Mouse (Mus musculus): ENCODE measurements around the gene Ttc27. TPM values are rescaled to one million over a fixed set of nuclear protein-coding genes. Genes with fewer than 3 reads are reported as not detected.

The Ttc27 gene
- total and polyA plus RNA-seq, 3 experiments = 55.2 to 59.9 TPM; not detected in 1

DNA sequence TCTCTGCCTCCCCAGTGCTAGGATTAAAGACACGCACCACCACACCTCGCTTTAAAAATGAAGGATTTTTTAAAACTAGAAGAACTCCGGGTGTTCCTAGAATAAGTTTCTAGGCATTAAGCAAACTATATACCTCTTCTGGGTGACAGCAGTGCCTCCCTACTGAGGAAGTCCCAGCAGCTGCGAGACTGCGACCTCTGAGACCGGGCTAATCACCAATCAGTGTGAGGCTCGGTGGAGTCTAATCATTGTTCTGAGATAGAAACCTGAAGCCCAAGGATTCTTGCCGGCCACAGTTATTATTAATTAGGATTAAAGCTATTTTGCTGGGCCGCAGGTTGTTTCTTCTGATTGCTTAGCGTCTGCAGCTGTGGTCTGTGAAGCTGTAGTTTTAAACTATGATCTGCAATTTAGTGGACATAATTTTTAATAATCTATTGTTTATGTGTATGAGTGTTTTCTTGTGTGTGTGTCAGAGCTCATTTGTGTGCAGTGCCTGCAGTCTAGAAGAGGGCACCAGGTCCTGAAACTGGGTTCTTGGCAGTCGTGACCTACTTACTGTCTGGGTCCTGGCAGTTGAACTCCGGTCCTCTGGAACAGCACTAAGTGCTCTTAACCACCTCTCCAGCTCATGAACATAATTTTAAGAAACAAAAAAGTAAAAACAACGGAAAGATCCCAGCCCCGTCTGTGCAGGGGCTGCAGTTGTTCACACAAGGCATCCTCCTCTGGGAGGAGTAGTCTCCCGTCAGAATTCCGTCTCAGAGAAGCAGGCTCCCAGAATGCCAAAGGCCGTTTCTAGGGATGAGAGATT, 142.9 kb downstream of the Ttc27 start:
- Histone ChIP-seq H3K9ac (ENCODE audit: control insufficient read depth, low read depth, low read length, poor library complexity, severe bottlenecking) (no peak overlapping the region), H3K4me1 (ENCODE audit: control insufficient read depth in 1 of 2, insufficient read depth in 2 of 2, low read length in 2 of 2) (peaks cover 19 to 20% of the 10 kb centered on the region in 2 experiments), H3K36me3 (ENCODE audit: control insufficient read depth in 1 of 2, insufficient read depth in 2 of 2, low read length in 2 of 2) (peaks cover 4 to 21% of the 10 kb centered on the region in 2 experiments), H3K79me2 (ENCODE audit: control insufficient read depth, insufficient read depth, low read length, poor library complexity) (no peaks in the 10 kb centered on the region), H3K4me3 (ENCODE audit: control insufficient read depth in 1 of 2, insufficient read depth in 1 of 2, low read depth in 2 of 2, low read length in 2 of 2) (no peak overlapping the region), H3K27me3 (ENCODE audit: control insufficient read depth in 1 of 2, insufficient read depth in 2 of 2, low read length in 2 of 2) (no peaks in the 10 kb centered on the region), H3K9me3 (replicated peaks; ENCODE audit: insufficient read depth, low read length) (no peaks in the 10 kb centered on the region), H3K27ac (ENCODE audit: control insufficient read depth, low read depth, low read length) (no peak overlapping the region)
- DNase-seq (ENCODE audit: low read depth, low spot score) = no peak
- TF ChIP-seq NRF1 (IDR thresholded peaks at IDR 0.05; ENCODE audit: insufficient read depth, low read depth, low read length, poor library complexity, severe bottlenecking) (no peak), TBP (IDR thresholded peaks at IDR 0.05; ENCODE audit: low read depth, low read length) (no peak), MYB (IDR thresholded peaks at IDR 0.05; ENCODE audit: low read depth, low read length) (no peak), POLR2A (IDR thresholded peaks at IDR 0.05; ENCODE audit: control insufficient read depth in 1 of 2, insufficient read depth in 1 of 2, low read depth in 1 of 2, low read length in 2 of 2, poor library complexity in 1 of 2) (no peak), USF1 (IDR thresholded peaks at IDR 0.05; ENCODE audit: low read depth, low read length) (no peak)

GRCm38 (mm10) chr17:74863845-74864244, 146.3 kb downstream of the Ttc27 start:
- Histone ChIP-seq H3K79me2 (ENCODE audit: control insufficient read depth, insufficient read depth, low read length, poor library complexity) (no peaks in the 10 kb centered on the region; the same call in 1 of the 2 replicates), H3K36me3 (ENCODE audit: control insufficient read depth in 1 of 2, insufficient read depth in 2 of 2, low read length in 2 of 2) (peaks cover 0 to 47% of the 10 kb centered on the region in 2 experiments; a peak in 3 of 4 replicates), H3K4me3 (ENCODE audit: control insufficient read depth in 1 of 2, insufficient read depth in 1 of 2, low read depth in 2 of 2, low read length in 2 of 2) (0 out of 4 replicates have a peak overlapping the region, but pooled peaks of 1 of the 2 experiments have one; percentile 2), H3K4me1 (ENCODE audit: control insufficient read depth in 1 of 2, insufficient read depth in 2 of 2, low read length in 2 of 2) (peaks cover 41 to 47% of the 10 kb centered on the region in 2 experiments), H3K27ac (ENCODE audit: control insufficient read depth, low read depth, low read length) (peak overlapping the region; percentile 88), H3K9me3 (replicated peaks; ENCODE audit: insufficient read depth, low read length) (no peaks in the 10 kb centered on the region), H3K27me3 (ENCODE audit: control insufficient read depth in 1 of 2, insufficient read depth in 2 of 2, low read length in 2 of 2) (no peaks in the 10 kb centered on the region), H3K9ac (ENCODE audit: control insufficient read depth, low read depth, low read length, poor library complexity, severe bottlenecking) (peak overlapping the region; percentile 29; the same call in 1 of the 2 replicates)
- peak; percentile 86 for DNase-seq (ENCODE audit: low read depth, low spot score)
- TF ChIP-seq UBTF (IDR thresholded peaks at IDR 0.05; ENCODE audit: borderline replicate concordance, insufficient read depth, low read depth, low read length) = no peak
- TF ChIP-seq GATA1 (IDR thresholded peaks at IDR 0.05; ENCODE audit: low read depth, low read length) = peak; percentile 81
- no peak for TF ChIP-seq CHD2 (IDR thresholded peaks at IDR 0.05; ENCODE audit: low read length)
- TF ChIP-seq ELF1 (IDR thresholded peaks at IDR 0.05; ENCODE audit: low read depth, low read length) = no peak; the same call in 1 of the 2 replicates
- peak in 1 of 2 experiments; percentile 38; a peak in 1 of 4 replicates for TF ChIP-seq POLR2A (IDR thresholded peaks at IDR 0.05; ENCODE audit: control insufficient read depth in 1 of 2, insufficient read depth in 1 of 2, low read depth in 1 of 2, low read length in 2 of 2, poor library complexity in 1 of 2)
- TF ChIP-seq TBP (IDR thresholded peaks at IDR 0.05; ENCODE audit: low read depth, low read length) = peak; percentile 69
- peak; percentile 78 to 88 for TF ChIP-seq EP300 (IDR thresholded peaks at IDR 0.05; ENCODE audit: low read depth in 1 of 2, low read length in 2 of 2)
- no peak for TF ChIP-seq RAD21 (IDR thresholded peaks at IDR 0.05; ENCODE audit: low read depth, low read length)
- no peak for TF ChIP-seq MAX (IDR thresholded peaks at IDR 0.05; ENCODE audit: low read length)
- TF ChIP-seq BHLHE40 (IDR thresholded peaks at IDR 0.05; ENCODE audit: borderline replicate concordance, low read depth, low read length) = no peak
- TF ChIP-seq MYB (IDR thresholded peaks at IDR 0.05; ENCODE audit: low read depth, low read length) = 0 out of 2 replicates have a peak, but pooled peaks have one; percentile 55
- no peak for TF ChIP-seq CHD1 (IDR thresholded peaks at IDR 0.05; ENCODE audit: low read depth, low read length)
- no peak for TF ChIP-seq E2F4 (IDR thresholded peaks at IDR 0.05; ENCODE audit: borderline replicate concordance, low read depth, low read length)
- TF ChIP-seq MEF2A (IDR thresholded peaks at IDR 0.05; ENCODE audit: extremely low read depth, insufficient replicate concordance, low read depth, low read length, poor library complexity, severe bottlenecking) = no peak
- no peak for TF ChIP-seq ZMIZ1 (IDR thresholded peaks at IDR 0.05; ENCODE audit: low read depth, low read length)
- no peak for TF ChIP-seq GABPA (IDR thresholded peaks at IDR 0.05; ENCODE audit: low read depth, low read length)
- no peak; the same call in none of the 2 replicates for TF ChIP-seq SIN3A (IDR thresholded peaks at IDR 0.05; ENCODE audit: low read length)
- peak; percentile 79 for TF ChIP-seq ETS1 (IDR thresholded peaks at IDR 0.05; ENCODE audit: low read depth, low read length)
- TF ChIP-seq CTCF (IDR thresholded peaks at IDR 0.05 in 2 of 3, conservative IDR thresholded peaks at IDR 0.05 in 1 of 3; ENCODE audit: control insufficient read depth in 1 of 3, insufficient read depth in 1 of 3, low read depth in 2 of 3, low read length in 3 of 3, poor library complexity in 1 of 3, severe bottlenecking in 1 of 3) = no peak
- no peak for TF ChIP-seq ZKSCAN1 (IDR thresholded peaks at IDR 0.05; ENCODE audit: low read depth, low read length)
- no peak for TF ChIP-seq MXI1 (IDR thresholded peaks at IDR 0.05; ENCODE audit: low read depth, low read length)
- TF ChIP-seq NELFE (IDR thresholded peaks at IDR 0.05; ENCODE audit: low read depth, low read length) = no peak; the same call in 1 of the 2 replicates
- TF ChIP-seq SMC3 (IDR thresholded peaks at IDR 0.05; ENCODE audit: low read depth, low read length) = no peak
- TF ChIP-seq MAZ (IDR thresholded peaks at IDR 0.05; ENCODE audit: low read depth, low read length) = no peak
- TF ChIP-seq TCF12 (IDR thresholded peaks at IDR 0.05; ENCODE audit: low read depth, low read length) = peak; percentile 71; the same call in 1 of the 2 replicates
- no peak for TF ChIP-seq JUND (IDR thresholded peaks at IDR 0.05; ENCODE audit: low read depth, low read length)
- TF ChIP-seq NRF1 (IDR thresholded peaks at IDR 0.05; ENCODE audit: insufficient read depth, low read depth, low read length, poor library complexity, severe bottlenecking) = no peak
- no peak for TF ChIP-seq POLR2AphosphoS2 (IDR thresholded peaks at IDR 0.05; ENCODE audit: low read length)
